Mouse (Mus musculus) T-helper 17 cell (primary cell): ENCODE data around the gene Olfr1454.

Source experiments
- in situ Hi-C, 2 experiments: fragments of 300-600 bp; cut with MboI, MseI; formaldehyde crosslinking; loops; 1 replicate in 1 of 2; 2 replicates in 1 of 2; pipeline ENCODE4 v1.15.1; 2025; ENCODE audit warnings: high pct_unique_total_duplicates in 2 of 2

Gene Olfr1454

GRCm38 (mm10) chr19:13060310-13060709, at the start of gene Olfr1454:
Gene Olfr1454, plus strand, starts transcription at chr19:13060610.
- in situ Hi-C loops: no loop called here

- in situ Hi-C loops: no loop called here
Measured at GRCm38 (mm10) chr19:13028227-13028626, 32.2 kb upstream of the Olfr1454 start, which contains the start of gene Olfr1453. Gene Olfr1453, minus strand, starts transcription at chr19:13028327.

GRCm38 (mm10) chr19:13093908-13094307, 33.5 kb downstream of the Olfr1454 start:
- in situ Hi-C loops: no loop called here

GRCm38 (mm10) chr19:13097791-13098190, 37.4 kb downstream of the Olfr1454 start, which contains the start of gene Olfr1457:
Gene Olfr1457, minus strand, starts transcription at chr19:13097891.
- in situ Hi-C loops: no loop called here

GRCm38 (mm10) chr19:13106675-13107074, 46.3 kb downstream of the Olfr1454 start, which contains the start of gene Olfr1458:
Gene Olfr1458, minus strand, starts transcription at chr19:13106775.
- in situ Hi-C loops: no loop called here
